Mouse (Mus musculus): ENCODE measurements around the gene Plxnb3.

GRCm38 (mm10) chrX:73774802-73775483 lies 18.1 kb downstream of the Plxnb3 start:
- TF ChIP-seq POLR2A (IDR thresholded peaks at IDR 0.05; ENCODE audit: borderline replicate concordance, control insufficient read depth, low read depth, low read length) (no peak), CTCF (IDR thresholded peaks at IDR 0.05; ENCODE audit: control insufficient read depth, insufficient read depth, low read length) (no peak)
